Mouse (Mus musculus) spleen, adult 18-20 months (tissue): ENCODE results near the gene Ap1g2.

Experiments used
- DNase-seq, 2 experiments: peaks; one replicate each; pipeline ENCODE4 v3.0.0; 2022; ENCODE audit warnings: mixed read lengths in 2 of 2

Ap1g2 gene

GRCm38 (mm10) chr14:55113351-55113974, 7.1 kb upstream of the Ap1g2 start:
- DNase-seq = no peak

- no peak for DNase-seq
These were observed 5.3 kb upstream of the Ap1g2 start for GRCm38 (mm10) chr14:55111720-55112119.

- DNase-seq = no peak
These were observed 3.7 kb upstream of the Ap1g2 start for GRCm38 (mm10) chr14:55110076-55110475.

GRCm38 (mm10) chr14:55109048-55109873, 2.9 kb upstream of the Ap1g2 start:
- DNase-seq = no peak

DNA sequence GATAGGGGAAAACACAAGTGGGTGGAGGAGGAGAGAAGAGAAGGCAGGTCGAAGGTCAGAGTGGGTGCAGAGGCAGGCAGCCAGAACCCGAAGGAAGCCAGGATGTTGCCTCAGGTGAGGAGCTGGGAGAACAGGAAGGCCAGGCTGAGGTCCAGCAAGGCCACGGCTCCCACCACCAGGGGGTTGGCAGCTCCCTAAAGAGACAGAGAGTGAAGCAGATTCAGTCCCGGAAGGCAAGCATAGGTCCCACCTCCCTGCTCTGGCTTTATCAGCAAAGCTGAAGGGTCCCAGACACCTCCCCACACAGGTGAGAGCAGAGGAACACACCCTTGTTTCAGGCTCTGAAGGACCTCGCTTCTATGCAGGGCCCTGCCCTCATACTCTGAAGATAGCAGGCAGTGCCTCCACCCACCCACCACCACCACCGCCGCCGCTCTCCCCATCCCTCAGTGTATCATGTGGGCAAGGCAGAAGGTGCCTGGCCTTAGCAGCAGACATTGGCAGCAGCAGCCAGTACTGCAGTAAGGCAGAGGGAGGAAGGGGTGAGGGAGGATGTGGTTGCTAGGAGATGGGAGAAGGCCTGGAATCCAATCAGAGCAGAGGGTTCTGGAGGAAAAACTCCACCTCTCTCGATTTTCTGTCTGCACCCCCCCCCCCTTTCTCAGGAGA, 1.9 kb upstream of the Ap1g2 start:
- no peak for DNase-seq

GRCm38 (mm10) chr14:55106990-55107389, 597 bp upstream of the Ap1g2 start:
- peak in 1 of 2 experiments; percentile 6 for DNase-seq

DNA sequence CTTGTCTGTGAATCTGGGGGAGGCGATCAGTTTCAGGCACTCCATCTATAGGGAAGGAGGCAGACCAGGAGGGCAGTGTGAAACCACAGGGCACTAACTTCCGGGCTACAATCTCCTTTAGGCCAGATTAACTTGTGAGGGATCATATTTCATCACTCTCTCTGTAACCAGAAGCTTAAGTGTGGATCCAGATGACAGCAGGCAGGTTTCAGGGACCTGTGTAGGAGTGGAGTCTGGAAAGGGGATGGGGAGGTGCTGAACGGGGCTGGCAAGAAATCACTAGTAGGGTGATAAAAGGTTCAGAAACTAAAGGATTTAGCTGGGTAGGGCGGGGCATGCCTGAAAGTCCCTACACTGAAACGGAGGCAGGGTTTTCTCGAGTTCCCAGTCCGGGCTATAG, 1.0 kb downstream of the Ap1g2 start:
- DNase-seq = no peak

DNA sequence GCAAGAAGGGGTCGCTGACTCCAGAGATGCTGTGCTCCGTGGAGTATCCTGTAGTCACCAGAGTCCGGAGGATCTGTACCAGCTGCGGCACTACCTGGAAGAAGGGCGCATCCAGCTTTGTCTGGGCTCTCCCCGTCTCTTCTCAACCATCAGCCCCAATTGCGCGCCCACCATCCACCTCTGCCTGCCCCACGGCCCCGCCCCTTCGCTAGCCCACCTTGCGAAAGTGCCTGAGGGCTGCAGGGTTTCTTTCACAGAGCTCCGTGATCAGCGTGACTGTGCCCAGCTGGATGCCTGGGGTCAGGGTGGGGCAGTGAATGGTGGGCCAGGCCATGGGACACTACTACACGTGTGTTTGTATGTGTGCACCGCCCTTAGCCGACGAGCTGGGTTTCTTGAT, 2.0 kb downstream of the Ap1g2 start:
- DNase-seq = no peak

- peak in 1 of 2 experiments; percentile 5 for DNase-seq
These were observed 4.1 kb downstream of the Ap1g2 start for GRCm38 (mm10) chr14:55102253-55102785.

GRCm38 (mm10) chr14:55101592-55101991, 4.8 kb downstream of the Ap1g2 start:
- peak; percentile 27 to 45 for DNase-seq

GRCm38 (mm10) chr14:55098067-55098466, 8.3 kb downstream of the Ap1g2 start:
- no peak for DNase-seq

- no peak for DNase-seq
These were observed 8.7 kb downstream of the Ap1g2 start for GRCm38 (mm10) chr14:55097646-55098045.

GRCm38 (mm10) chr14:55096573-55097087, 9.8 kb downstream of the Ap1g2 start:
- DNase-seq = no peak

DNA sequence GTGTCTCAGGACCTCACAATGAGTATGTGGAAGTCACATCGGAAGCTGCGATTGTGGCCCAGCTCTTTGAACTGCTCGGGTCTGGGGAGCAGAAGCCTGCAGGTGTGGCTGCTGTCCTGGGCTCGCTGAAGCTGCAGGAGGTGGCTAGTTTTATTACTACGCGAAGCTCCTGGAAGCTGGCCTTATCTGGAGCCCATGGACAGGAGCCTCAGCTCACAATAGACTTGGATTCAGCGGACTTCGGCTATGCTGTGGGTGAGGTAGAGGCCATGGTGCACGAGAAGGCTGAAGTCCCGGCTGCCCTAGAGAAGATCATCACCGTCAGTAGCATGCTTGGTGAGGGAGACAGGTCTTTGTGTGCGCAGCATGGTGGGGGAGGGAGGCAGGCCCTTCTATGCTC, 10.7 kb downstream of the Ap1g2 start:
- DNase-seq = no peak

DNA sequence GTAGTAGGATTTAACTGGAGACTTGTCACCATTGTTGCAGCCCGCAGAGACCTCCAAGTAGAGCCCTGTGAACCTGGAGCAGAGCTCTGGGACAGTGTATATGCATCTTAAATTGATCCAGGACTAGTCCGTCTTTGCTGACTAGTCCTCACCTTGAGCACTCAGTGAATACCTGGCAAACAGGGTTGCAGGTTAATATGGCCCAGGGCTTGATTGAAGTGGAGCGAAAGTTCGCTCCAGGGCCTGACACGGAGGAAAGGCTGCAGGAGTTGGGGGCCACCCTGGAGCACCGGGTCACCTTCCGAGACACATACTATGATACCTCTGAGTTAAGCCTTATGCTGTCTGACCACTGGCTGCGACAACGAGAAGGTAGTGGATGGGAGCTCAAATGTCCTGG, 11.1 kb downstream of the Ap1g2 start:
- no peak for DNase-seq

GRCm38 (mm10) chr14:55094704-55095231, 11.6 kb downstream of the Ap1g2 start, which contains the start of gene Thtpa:
Gene Thtpa (plus strand): TSS chr14:55094784.
- DNase-seq = peak; percentile 59 to 75

DNA sequence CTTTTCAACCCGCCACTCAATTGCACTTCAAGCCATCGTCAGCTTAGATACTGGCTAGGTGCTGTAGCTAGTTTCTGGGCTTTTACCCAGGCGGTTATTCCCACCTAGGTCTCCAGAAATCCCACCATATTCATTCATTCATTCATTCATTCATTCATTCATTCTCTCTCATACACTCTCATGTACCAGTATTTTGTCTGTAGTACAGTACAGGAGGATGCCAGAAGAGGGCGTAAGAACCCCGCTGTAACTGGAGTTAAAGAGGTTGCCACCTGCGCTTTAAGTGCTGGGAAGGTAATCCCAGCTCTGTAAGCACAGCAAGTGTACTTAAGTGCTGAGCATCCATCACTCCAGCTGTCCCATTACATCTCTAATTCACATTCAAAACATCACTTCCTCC, 12.5 kb downstream of the Ap1g2 start:
- DNase-seq = no peak

DNA sequence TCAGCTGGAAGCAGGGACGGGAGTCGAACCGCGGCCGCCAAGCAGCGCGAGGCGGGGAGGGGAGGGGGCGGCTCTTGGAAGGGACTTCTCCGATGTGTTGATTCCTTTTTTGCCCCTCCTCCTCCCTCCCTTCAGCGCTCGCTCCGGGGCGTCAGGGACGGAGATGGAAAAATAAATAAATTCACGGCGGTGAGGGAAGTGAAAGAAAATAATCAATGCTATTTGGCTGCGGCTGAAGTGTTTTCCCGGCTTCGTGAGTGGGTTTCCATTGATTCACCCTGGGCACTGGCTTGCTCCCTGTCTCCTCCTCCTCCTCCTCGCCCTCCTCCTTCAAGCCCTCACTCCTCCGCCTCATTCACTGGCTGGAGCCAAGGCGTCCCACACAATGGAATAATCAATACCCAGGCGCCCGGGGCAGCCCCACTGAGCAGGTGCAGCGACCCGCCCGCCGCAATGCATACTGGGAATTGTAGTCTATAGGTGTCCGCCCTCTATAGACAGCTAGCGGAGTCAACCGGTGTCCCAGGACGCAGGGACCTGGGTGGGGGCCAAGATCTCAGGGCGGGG, 14.3 kb downstream of the Ap1g2 start, which contains the start of gene Zfhx2:
Gene Zfhx2, minus strand, starts transcription at position 314 of the 567 bp plus-strand sequence.
- peak; percentile 83 to 90 for DNase-seq

DNA sequence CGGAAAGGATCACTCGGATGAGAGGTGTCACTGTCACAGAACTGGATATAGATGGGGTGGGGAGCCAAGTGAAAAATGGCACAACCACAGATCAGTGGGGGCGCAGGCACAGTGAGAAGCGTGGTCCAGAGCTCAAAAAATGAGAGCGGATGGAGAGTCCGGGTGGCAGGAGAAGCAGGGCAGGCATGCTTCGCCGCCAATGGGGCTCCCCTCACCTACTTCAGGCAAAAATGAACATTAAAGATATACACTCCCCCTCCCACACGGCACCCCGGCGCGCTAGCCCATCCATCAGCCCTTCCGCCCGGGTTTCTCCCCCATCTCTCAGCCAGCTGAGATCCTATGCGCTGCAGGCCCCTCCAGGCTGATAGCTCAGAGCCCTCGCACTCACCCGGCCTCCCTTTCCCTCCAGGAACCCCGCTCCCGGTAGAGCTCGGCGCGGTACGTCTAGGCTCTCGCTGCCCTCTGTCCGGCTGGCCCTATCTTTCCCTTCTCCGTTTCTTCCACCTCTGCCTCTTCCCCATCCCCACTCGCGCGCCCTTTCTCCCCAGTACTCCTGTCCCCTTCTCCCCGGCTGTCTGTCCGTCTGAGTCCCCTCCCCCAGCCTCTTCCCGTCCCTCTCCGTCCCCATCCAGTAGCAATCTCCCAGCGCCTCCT, 15.1 kb downstream of the Ap1g2 start:
- DNase-seq = peak in 1 of 2 experiments; percentile 31

- DNase-seq = no peak
These were observed 17.0 kb downstream of the Ap1g2 start for GRCm38 (mm10) chr14:55089199-55089947.

DNA sequence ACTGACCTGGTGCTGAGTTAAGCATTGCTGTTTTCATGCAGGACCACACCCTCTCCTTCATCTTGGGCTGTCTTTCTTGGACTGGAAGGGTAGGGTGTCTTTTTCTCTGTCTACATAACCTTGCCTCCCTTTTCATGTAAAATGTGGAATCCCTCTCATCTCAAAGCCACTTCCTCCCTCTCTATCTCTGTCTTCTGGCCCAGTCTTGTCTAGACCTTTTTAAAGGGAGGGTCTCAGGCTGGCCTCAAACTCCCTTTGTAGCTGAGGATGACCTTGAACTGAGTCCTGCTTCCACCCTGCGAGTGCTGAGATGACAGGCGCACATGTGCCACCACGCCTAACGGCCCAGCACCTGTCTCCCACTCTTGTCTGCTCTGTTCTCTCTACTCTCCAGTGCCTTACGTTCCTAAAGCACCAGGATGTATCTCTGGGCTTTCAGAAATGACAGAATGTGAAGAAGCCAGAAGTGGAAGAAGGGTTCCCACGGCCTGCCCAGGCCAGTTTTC, 20.3 kb downstream of the Ap1g2 start:
- DNase-seq = no peak
